Mouse (Mus musculus) telencephalon, adult 2 months (tissue): ENCODE measurements around the gene Fam171a2.
A peak's percentile ranks its signal among the peaks of the same experiment; 100 is the strongest.

Experiments used
- DNase-seq: peaks from one replicate; pipeline ENCODE4 v3.0.0-alpha.2; 2011; ENCODE audit warnings: low read depth, low spot score

Gene Fam171a2

GRCm38 (mm10) chr11:102435754-102436470 is 11.6 kb downstream of the Fam171a2 start:
- no peak for DNase-seq

- DNase-seq, result no peak
Observed at GRCm38 (mm10) chr11:102434816-102435705, 12.4 kb downstream of the Fam171a2 start.

GRCm38 (mm10) chr11:102434406-102434805 is 13.1 kb downstream of the Fam171a2 start:
- DNase-seq, result no peak

- DNase-seq, result no peak
Observed at GRCm38 (mm10) chr11:102433866-102434265, 13.6 kb downstream of the Fam171a2 start.

GRCm38 (mm10) chr11:102432896-102433295 is 14.6 kb downstream of the Fam171a2 start:
- DNase-seq, result no peak

- DNase-seq, result no peak
Observed at GRCm38 (mm10) chr11:102432115-102432843, 15.2 kb downstream of the Fam171a2 start.

GRCm38 (mm10) chr11:102431728-102432114 is 15.8 kb downstream of the Fam171a2 start:
- no peak for DNase-seq

- DNase-seq, result no peak
Observed at GRCm38 (mm10) chr11:102431018-102431645, 16.4 kb downstream of the Fam171a2 start.

GRCm38 (mm10) chr11:102430121-102431017 is 17.1 kb downstream of the Fam171a2 start, which contains the start of gene Grn:
Gene Grn, plus strand, starts transcription at chr11:102430315.
- DNase-seq, result peak; percentile 97

- no peak for DNase-seq
Observed at GRCm38 (mm10) chr11:102429551-102429950, 17.9 kb downstream of the Fam171a2 start.

GRCm38 (mm10) chr11:102428981-102429540 is 18.4 kb downstream of the Fam171a2 start:
- no peak for DNase-seq

GRCm38 (mm10) chr11:102425555-102426316 is 21.7 kb downstream of the Fam171a2 start:
- DNase-seq, result no peak

- no peak for DNase-seq
Observed at GRCm38 (mm10) chr11:102424666-102425065, 22.8 kb downstream of the Fam171a2 start.

GRCm38 (mm10) chr11:102421559-102421958 is 25.9 kb downstream of the Fam171a2 start:
- DNase-seq, result no peak

- no peak for DNase-seq
Observed at GRCm38 (mm10) chr11:102418887-102419286, 28.6 kb downstream of the Fam171a2 start.

GRCm38 (mm10) chr11:102417160-102417559 is 30.3 kb downstream of the Fam171a2 start:
- no peak for DNase-seq

GRCm38 (mm10) chr11:102415034-102415802 is 32.3 kb downstream of the Fam171a2 start:
- DNase-seq, result no peak

GRCm38 (mm10) chr11:102413059-102413458 is 34.4 kb downstream of the Fam171a2 start:
- no peak for DNase-seq

- peak; percentile 85 for DNase-seq
Observed at GRCm38 (mm10) chr11:102411704-102412103, 35.8 kb downstream of the Fam171a2 start.
